Mouse (Mus musculus) liver, embryonic 13.5 days (tissue): Measurements from ENCODE around the gene 4930595D18Rik. TPM values are rescaled to one million over a fixed set of nuclear protein-coding genes. Genes with fewer than 3 reads are reported as not detected.
A peak's percentile ranks its signal among the peaks of the same experiment; 100 is the strongest.

Source experiments
- ATAC-seq: fragments of 200-750 bp; cut with Nextera tagmentation; 2 replicates; pipeline ENCODE4 v1.8.0; 2017; ENCODE audit warnings: low read depth, mild to moderate bottlenecking, moderate number of reproducible peaks, moderate library complexity
- DNase-seq: peaks from one replicate; pipeline ENCODE4 v3.0.0; 2022
- H3K27ac ChIP-seq: fragments of 300-500 bp; sonication (generic); 2 replicates; pipeline ENCODE4 v1.5.1; 2015; ENCODE audit warnings: moderate library complexity, mild to moderate bottlenecking, inconsistent platforms
- H3K27me3 ChIP-seq: fragments of 300-500 bp; sonication (generic); 2 replicates; pipeline ENCODE4 v1.6.1; 2015; ENCODE audit warnings: mild to moderate bottlenecking, inconsistent platforms
- H3K36me3 ChIP-seq: fragments of 300-500 bp; sonication (generic); 2 replicates; pipeline ENCODE4 v1.6.1; 2015; ENCODE audit warnings: mild to moderate bottlenecking, inconsistent platforms
- H3K4me1 ChIP-seq: fragments of 300-500 bp; sonication (generic); replicated peaks from 2 replicates; pipeline ENCODE4 v1.6.1; 2015; ENCODE audit warnings: inconsistent platforms
- H3K4me2 ChIP-seq: fragments of 300-500 bp; sonication (generic); 2 replicates; pipeline ENCODE4 v1.6.1; 2015; ENCODE audit warnings: inconsistent platforms, mild to moderate bottlenecking, moderate library complexity
- H3K4me3 ChIP-seq: fragments of 300-500 bp; sonication (generic); replicated peaks from 2 replicates; pipeline ENCODE4 v1.5.1; 2015; ENCODE audit warnings: mild to moderate bottlenecking, inconsistent platforms
- H3K9ac ChIP-seq: fragments of 300-500 bp; sonication (generic); 2 replicates; pipeline ENCODE4 v1.6.1; 2015; ENCODE audit warnings: mild to moderate bottlenecking, inconsistent platforms
- H3K9me3 ChIP-seq: fragments of 300-500 bp; sonication (generic); replicated peaks from 2 replicates; pipeline ENCODE4 v1.6.1; 2016; ENCODE audit warnings: inconsistent platforms
- WGBS: fragments of 180-500 bp; shearing (Covaris S2); methylation state at CpG from one replicate; pipeline ENCODE4 v1.1.7; 2015; ENCODE audit not compliant: insufficient replicate concordance; 5-methylcytosine and 5-hydroxymethylcytosine counted together
- polyA plus RNA-seq: library from polyadenylated mRNA; unstranded; fragments of >200 nt; fragmentation: Nextera tagmentation; extraction: Ambion mirVana; gene quantifications from 2 replicates; pipeline ENCODE4 v1.2.1, GENCODE M21; 2015

The 4930595D18Rik gene
- polyA plus RNA-seq, 1 experiment from 2014 or later, result not detected

DNA sequence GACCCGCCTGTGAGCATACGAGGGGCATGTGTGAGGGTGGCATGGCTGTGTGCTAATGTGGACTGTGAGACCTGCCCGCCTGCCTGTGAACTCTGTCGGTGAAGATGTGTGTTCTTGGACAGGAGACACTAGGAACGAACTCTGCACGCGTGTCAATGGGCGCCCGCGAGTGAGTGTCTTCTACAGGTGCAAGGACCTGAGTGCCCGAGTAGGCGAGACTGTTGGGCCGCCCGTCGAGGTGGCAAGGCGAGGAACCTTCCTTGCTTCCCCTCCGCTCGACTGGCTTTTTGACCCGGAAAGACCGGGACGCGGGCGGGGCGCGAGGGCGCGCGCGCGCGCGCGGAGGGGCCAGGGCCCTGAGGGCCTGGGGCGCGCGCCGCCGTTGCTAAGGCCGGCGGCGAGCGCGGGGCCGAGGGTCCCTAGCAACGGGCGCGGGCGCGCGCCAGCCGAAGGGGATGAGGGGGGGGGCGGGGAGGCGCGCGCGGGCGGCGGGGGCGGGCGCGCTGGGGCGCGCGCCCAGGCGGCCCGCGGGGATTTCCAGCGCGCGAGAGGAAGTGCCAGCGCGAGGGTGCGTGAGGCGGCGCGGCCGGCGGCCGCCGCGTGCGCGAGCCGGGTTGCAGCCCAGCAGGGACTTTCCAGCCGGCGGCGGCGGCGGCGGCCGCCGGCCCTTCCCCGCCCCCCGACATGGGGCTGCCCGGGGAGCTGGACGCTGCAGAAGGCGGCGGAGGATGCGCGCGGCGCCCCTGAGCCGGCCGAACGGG lies 18.3 kb downstream of the 4930595D18Rik start, which contains the start of gene Traf3:
Traf3 (plus strand) TSS at position 540 of the 761 bp plus-strand sequence.
- Histone ChIP-seq H3K36me3 (no peaks in the 10 kb centered on the region), H3K27me3 (peaks cover 6% of the 10 kb centered on the region), H3K4me3 (peak within 1 kb of the TSS; percentile 76), H3K9ac (peak within 1 kb of the TSS; percentile 74), H3K4me1 (peaks cover 62% of the 10 kb centered on the region), H3K4me2 (peak within 1 kb of the TSS; percentile 82), H3K9me3 (no peaks in the 10 kb centered on the region), H3K27ac (peak within 1 kb of the TSS; percentile 66)
- DNase-seq (peak; percentile 42), ATAC-seq (peak; percentile 42)
- WGBS, result 6% methylated on average over 42 of the region's 105 CpGs

DNA sequence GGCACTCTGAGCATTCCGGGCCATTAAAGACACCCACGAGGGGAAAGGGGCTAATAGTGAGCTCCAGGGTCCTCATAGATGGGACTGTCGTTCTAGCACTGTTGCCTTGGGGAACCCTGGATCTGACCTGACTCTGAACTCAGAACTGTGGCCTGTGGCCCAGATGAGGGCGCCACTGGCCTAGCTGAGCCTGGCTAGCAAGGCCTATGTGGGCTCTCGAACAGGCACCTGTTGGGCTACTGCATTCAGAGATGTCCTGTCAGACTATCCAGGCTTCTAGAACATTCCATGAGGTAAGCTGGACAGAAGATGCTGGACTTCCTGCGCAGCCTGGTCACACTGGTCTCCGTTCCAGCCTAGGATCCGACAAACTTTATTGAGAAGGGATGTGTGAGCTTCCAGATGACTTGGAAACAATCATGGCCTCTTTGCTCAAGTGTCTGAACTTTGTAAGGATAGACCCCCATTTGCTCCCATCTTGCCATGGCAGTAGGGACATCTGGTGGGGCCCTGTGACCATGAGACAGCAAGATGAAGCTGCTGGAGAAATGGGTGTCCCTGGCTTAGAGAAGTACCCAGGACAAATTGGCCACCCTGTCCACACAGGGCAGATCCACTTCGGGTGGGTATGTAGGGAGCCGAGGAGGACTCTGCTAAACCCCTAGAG lies 19.0 kb downstream of the 4930595D18Rik start:
- H3K27ac ChIP-seq, result peak overlapping the region; percentile 66
- H3K4me1 ChIP-seq, result peaks cover 68% of the 10 kb centered on the region
- H3K4me2 ChIP-seq, result peak overlapping the region; percentile 82
- no peaks in the 10 kb centered on the region for H3K36me3 ChIP-seq
- peak; percentile 56 for ATAC-seq
- peak overlapping the region; percentile 74 for H3K9ac ChIP-seq
- WGBS, result 58% methylated on average over 10 of the region's 10 CpGs
- peak overlapping the region; percentile 76 for H3K4me3 ChIP-seq
- no peaks in the 10 kb centered on the region for H3K9me3 ChIP-seq
- peak; percentile 38 for DNase-seq
- peaks cover 6% of the 10 kb centered on the region for H3K27me3 ChIP-seq

DNA sequence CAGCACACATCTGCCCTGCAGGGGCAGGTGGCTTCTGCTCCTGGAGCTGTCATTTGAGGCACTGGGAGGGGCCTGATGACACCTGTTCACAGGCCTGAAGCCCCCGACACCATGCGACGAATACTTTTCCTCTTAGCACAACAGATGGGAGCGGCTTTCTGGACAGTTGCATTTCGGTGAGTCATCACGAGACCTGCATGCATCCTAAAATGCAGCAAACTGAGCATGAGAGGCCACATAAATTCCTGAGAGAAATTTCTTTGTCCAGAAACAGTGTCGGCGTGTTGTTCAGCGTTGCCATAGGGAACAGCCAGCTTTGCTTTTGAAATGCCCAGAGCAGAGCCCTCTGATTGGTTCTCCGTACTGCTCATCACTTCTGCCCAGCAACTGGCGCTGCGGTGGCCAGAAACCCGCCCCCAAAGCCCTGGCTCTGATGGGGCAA lies 20.0 kb downstream of the 4930595D18Rik start:
- ATAC-seq (peak; percentile 69), DNase-seq (peak; percentile 73)
- WGBS, result 10% methylated on average over 13 of the region's 13 CpGs
- H3K9me3 ChIP-seq, result no peaks in the 10 kb centered on the region
- peak overlapping the region; percentile 42 for H3K4me3 ChIP-seq
- H3K27ac ChIP-seq, result no peak overlapping the region
- H3K4me2 ChIP-seq, result peak overlapping the region; percentile 82
- no peaks in the 10 kb centered on the region for H3K36me3 ChIP-seq
- H3K27me3 ChIP-seq, result peaks cover 6% of the 10 kb centered on the region
- H3K4me1 ChIP-seq, result peaks cover 72% of the 10 kb centered on the region
- H3K9ac ChIP-seq, result peak overlapping the region; percentile 42; the same call in 1 of the 2 replicates

DNA sequence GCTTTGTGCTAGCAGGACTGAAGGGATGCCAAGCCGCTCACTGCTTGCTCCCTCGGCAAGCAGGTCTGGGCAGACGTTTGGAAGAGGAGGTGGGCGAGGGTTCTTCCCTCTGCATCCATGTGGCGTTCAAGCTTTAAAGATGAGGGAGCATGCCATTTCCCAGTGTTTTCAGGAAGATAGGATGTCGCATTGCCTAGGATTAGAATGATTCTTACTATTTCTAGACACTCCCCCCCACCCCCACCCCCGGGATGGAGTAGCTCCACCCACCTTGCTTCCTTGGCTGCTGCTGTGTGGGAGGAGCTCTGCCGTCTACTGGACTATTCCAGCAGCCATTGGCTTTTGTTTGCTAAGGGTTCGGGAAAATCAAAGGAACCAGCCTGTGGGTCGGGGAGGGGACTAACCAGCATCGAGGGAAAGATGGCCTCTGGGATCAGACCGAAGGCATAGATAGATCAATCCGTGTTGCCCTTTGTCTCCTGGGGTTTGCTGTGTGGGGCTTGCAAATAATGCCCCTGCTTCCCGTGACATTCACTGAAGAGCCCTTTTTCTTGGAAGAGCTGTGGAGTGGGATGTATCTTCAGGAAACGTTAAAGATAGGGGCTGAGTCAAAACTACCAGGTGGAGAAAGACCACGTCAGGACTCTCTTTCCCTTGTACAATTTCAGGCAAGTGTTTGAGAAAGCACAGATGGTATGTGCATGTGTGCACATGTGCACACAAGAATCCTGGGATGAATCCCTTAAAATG lies 21.8 kb downstream of the 4930595D18Rik start:
- 0 out of 2 replicates have a peak overlapping the region, but pooled peaks have one; percentile 2 for H3K4me3 ChIP-seq
- H3K27ac ChIP-seq, result no peak overlapping the region
- H3K36me3 ChIP-seq, result no peaks in the 10 kb centered on the region
- ATAC-seq (no peak), DNase-seq (no peak)
- peaks cover 74% of the 10 kb centered on the region for H3K4me1 ChIP-seq
- WGBS, result 14% methylated on average over 16 of the region's 16 CpGs
- H3K4me2 ChIP-seq, result peak overlapping the region; percentile 34
- H3K27me3 ChIP-seq, result peaks cover 6% of the 10 kb centered on the region
- no peaks in the 10 kb centered on the region for H3K9me3 ChIP-seq
- no peak overlapping the region for H3K9ac ChIP-seq

DNA sequence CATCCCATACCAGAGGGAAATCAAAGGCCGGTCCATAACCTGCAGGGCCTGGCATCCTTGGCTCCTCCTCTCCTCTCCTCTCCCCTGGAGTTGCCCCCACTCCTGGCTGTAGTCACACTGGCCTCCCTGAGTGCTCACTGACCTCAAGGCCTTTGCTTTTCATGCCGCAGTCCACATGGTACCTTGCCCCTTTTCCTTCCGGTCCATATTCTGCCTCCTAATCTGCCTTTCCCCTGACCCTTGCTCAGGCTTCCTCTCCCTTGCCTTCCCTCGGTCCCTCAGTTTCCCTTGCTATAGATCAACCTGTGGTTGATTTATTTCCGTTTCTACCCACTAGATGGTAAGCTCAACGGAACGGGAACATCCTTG lies 22.4 kb downstream of the 4930595D18Rik start:
- Histone ChIP-seq H3K9ac (no peak overlapping the region), H3K4me3 (0 out of 2 replicates have a peak overlapping the region, but pooled peaks have one; percentile 2), H3K4me1 (peaks cover 70% of the 10 kb centered on the region), H3K9me3 (no peaks in the 10 kb centered on the region), H3K27me3 (peaks cover 4% of the 10 kb centered on the region), H3K4me2 (peak overlapping the region; percentile 34), H3K27ac (no peak overlapping the region), H3K36me3 (no peaks in the 10 kb centered on the region)
- DNase-seq, result no peak
- no peak for ATAC-seq
- WGBS, result 25% methylated on average over 7 of the region's 7 CpGs

DNA sequence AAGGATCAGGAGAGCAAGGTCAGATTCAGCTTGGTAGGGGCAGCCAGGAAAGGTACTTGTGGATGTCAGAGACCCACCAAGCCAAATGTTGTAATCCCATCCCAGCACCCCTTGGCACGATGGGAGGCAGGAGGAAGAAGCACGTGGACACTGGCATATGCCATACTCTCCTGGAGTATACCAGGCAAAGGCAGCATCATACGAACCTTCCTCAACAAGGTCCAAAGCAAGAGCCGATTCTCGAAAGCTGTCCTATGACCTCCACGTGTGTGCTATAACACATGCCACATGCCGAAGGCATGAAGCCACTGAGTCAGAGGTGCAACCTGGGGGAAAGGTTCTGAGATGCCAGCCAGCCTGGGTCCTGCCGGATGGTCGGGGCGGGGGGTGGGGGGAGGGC lies 23.4 kb downstream of the 4930595D18Rik start:
- H3K27me3 ChIP-seq, result no peaks in the 10 kb centered on the region
- no peak overlapping the region; the same call in 1 of the 2 replicates for H3K27ac ChIP-seq
- H3K9ac ChIP-seq, result no peak overlapping the region
- H3K36me3 ChIP-seq, result no peaks in the 10 kb centered on the region
- peaks cover 65% of the 10 kb centered on the region for H3K4me1 ChIP-seq
- DNase-seq (no peak), ATAC-seq (no peak)
- no peaks in the 10 kb centered on the region for H3K9me3 ChIP-seq
- 79% methylated on average over 10 of the region's 10 CpGs for WGBS
- no peak overlapping the region for H3K4me3 ChIP-seq
- no peak overlapping the region for H3K4me2 ChIP-seq

DNA sequence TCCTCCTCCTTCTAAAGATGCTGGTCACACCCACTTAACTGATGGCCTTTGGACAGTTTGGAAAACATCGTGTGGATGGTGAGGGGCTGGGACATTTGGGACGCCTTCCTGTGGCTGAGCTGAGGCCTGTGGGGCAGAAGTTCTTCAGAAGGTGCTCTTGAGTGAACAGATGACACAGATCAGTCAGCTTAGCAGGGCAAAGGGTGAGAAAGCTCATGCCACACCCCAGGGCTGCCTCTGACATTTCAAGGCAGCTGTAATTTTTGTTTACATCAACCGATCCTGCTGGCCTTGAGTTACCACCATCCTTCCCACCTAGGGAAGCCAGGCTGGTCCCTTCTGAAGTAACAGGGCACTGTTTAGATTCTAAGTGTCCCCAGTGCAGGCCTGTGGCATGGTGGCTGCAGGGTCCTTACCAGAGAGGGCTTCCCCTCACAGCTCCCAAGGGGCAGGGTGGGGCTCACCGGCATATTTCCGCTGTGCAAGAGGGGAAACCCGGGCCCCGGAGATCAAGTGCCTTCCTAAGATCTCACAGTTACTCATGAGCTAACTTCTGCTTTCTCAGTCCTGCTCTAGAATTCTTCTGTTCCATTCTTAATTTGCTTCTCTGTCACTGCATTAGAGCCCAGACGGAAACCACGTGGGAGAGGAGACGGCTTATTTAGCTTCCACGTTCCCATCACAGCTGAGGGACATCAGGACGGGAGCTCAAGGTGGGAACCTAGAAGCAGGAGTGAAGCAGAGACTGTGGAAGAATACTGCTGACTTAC lies 24.4 kb downstream of the 4930595D18Rik start:
- WGBS, result 14% methylated on average over 12 of the region's 12 CpGs

DNA sequence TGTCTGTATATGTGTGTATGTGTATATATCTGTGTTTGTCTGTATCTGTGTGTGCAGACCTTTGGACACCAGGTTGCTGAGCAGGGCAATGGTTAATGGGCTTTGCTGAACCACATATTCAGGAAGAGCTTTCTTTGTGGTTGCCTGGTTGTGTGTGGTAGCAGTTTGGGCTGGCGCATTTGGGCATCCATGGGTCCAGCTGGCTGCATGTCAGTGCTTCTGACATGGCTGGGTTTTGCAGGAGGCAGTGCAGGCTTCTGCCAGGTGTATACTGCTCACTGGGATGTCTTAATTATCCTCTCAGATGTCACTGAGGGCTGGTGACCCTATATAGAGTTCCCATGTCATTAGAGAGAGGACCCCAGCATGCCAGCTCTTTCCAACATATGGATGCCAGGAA lies 28.5 kb downstream of the 4930595D18Rik start:
- H3K27me3 ChIP-seq, result no peaks in the 10 kb centered on the region
- H3K27ac ChIP-seq, result no peak overlapping the region
- peaks cover 50% of the 10 kb centered on the region for H3K4me1 ChIP-seq
- H3K9me3 ChIP-seq, result no peaks in the 10 kb centered on the region
- no peak for DNase-seq
- H3K4me2 ChIP-seq, result no peak overlapping the region
- ATAC-seq, result no peak
- WGBS, result 64% methylated on average over 1 of the region's 1 CpGs
- no peaks in the 10 kb centered on the region for H3K36me3 ChIP-seq
- H3K4me3 ChIP-seq, result no peak overlapping the region
- no peak overlapping the region for H3K9ac ChIP-seq

More for the DNA sequence above, 24.4 kb downstream of the 4930595D18Rik start:
- Histone ChIP-seq H3K4me1 (peaks cover 55% of the 10 kb centered on the region), H3K9ac (peak overlapping the region; percentile 55), H3K36me3 (no peaks in the 10 kb centered on the region), H3K4me2 (peak overlapping the region; percentile 58), H3K27me3 (no peaks in the 10 kb centered on the region), H3K4me3 (peak overlapping the region; percentile 28; the same call in 1 of the 2 replicates), H3K27ac (peak overlapping the region; percentile 73), H3K9me3 (no peaks in the 10 kb centered on the region)
- ATAC-seq (peak; percentile 69), DNase-seq (peak; percentile 34)

DNA sequence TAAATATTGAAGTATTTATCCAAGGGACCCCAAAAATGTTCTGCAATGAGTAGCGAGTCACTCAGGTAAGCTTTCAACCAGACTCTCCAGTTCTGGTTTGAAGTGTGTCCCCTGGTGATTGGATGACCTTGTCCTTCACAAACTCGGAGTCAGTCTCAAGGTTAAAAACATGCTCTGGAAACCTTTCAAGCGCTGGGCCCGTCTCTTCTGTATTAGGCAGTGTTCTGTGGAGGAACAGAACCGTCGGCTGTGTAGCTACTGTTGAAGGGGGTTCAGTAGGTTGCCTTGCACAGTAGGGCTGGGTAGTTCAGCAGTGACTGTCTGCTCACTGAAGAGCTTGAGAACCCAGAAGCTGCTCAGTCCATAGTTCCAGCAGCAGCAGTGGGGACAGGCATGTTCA lies 29.6 kb downstream of the 4930595D18Rik start:
- Histone ChIP-seq H3K4me1 (peaks cover 50% of the 10 kb centered on the region), H3K9me3 (no peaks in the 10 kb centered on the region), H3K9ac (no peak overlapping the region), H3K27ac (no peak overlapping the region), H3K4me3 (no peak overlapping the region), H3K4me2 (no peak overlapping the region), H3K27me3 (no peaks in the 10 kb centered on the region), H3K36me3 (no peaks in the 10 kb centered on the region)
- 76% methylated on average over 6 of the region's 6 CpGs for WGBS
- ATAC-seq, result no peak
- DNase-seq, result no peak

DNA sequence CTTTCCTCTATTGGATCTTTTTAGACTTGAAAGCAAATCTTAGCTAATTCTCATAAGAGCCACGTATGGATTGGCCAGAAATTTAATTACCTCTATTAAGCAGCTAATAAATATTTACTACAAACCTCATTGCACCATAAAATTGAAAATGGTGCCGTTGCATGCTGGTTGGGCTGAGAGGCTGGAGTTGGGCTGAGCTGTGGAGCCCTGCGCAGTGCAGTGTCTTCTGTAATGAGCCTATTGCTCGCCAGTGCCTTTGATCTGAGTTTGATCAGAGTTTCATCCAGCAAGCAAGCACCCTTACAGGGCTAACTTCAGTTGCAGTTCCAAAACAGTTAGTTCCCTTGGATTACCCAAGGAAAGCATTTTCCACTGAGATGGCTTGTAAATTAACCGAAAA lies 30.3 kb downstream of the 4930595D18Rik start:
- Histone ChIP-seq H3K9me3 (no peaks in the 10 kb centered on the region), H3K27me3 (0 out of 2 replicates have a peak, but pooled peaks cover under 1% of the 10 kb centered on the region), H3K9ac (no peak overlapping the region), H3K36me3 (no peaks in the 10 kb centered on the region), H3K4me3 (no peak overlapping the region), H3K4me2 (no peak overlapping the region), H3K4me1 (peaks cover 54% of the 10 kb centered on the region), H3K27ac (no peak overlapping the region)
- 68% methylated on average over 5 of the region's 5 CpGs for WGBS
- ATAC-seq (no peak), DNase-seq (no peak)
